Comparison of ENCODE assay signal across 19 mouse cellular contexts in genomic region chr12:16013861-16014630, GRCm38 (mm10).
A peak's percentile ranks its signal among the peaks of the same experiment; 100 is the strongest.
DNase-seq lines count a peak whose midpoint lies in the region; ATAC-seq and TF ChIP-seq lines count a peak whose summit lies in the region.
"Had no signal": no experiment of that assay in that cellular context is flagged by ENCODE, and none has a peak within 500 bp of the region (broad histone marks: within the 10 kb centered on the region; RNA-seq: fewer than 3 reads in every experiment).

No protein-coding gene starts in this region.

- H3K36me3 ChIP-seq in midbrain, embryonic 11.5 days (ENCODE audit: control insufficient read depth, insufficient read depth, low read length), result no peaks in the 10 kb centered on the region
- H3K36me3 ChIP-seq: heart, embryonic 13.5 days; hindbrain, embryonic 10.5 days; intestine, embryonic 15.5 days; liver, embryonic 12.5 days; midbrain, embryonic 10.5 days had no signal

- no peak overlapping the region for H3K9ac ChIP-seq in midbrain, embryonic 11.5 days (ENCODE audit: low read length)
- H3K9ac ChIP-seq: forebrain, embryonic 13.5 days; heart, embryonic 13.5 days; intestine, embryonic 15.5 days; liver, embryonic 12.5 days had no signal

- TF ChIP-seq CTCF in left cerebral cortex, adult 2 months (IDR thresholded peaks at IDR 0.05), result peak; percentile 1; the same call in 1 of the 2 replicates

- H3K27me3 ChIP-seq in midbrain, embryonic 11.5 days (ENCODE audit: control insufficient read depth, insufficient read depth, low read length), result no peaks in the 10 kb centered on the region
- H3K27me3 ChIP-seq: forebrain, embryonic 13.5 days; heart, embryonic 13.5 days; intestine, embryonic 15.5 days; liver, embryonic 12.5 days had no signal

- H3K9me3 ChIP-seq in midbrain, embryonic 11.5 days (ENCODE audit: control insufficient read depth, low read length), result no peaks in the 10 kb centered on the region
- H3K9me3 ChIP-seq: forebrain, embryonic 13.5 days; heart, embryonic 13.5 days; hindbrain, embryonic 10.5 days; intestine, embryonic 15.5 days; liver, embryonic 12.5 days; midbrain, embryonic 10.5 days had no signal

- WGBS in midbrain, embryonic 11.5 days, result 79% methylated on average over 6 of the region's 6 CpGs

- intact Hi-C loops in left cerebral cortex, adult 2 months (cut with DNase I), result no loop called here
- intact Hi-C loops in left cerebral cortex, postnatal 36 days (cut with DNase I), result loop anchor here (10.0 kb wide), 1 partner anchor 409 kb away; no protein-coding TSS in a partner anchor

- no peak for DNase-seq in left cerebral cortex, adult 2 months (ENCODE audit: extremely low spot score in 1 of 2, low spot score in 2 of 2)
- DNase-seq in left cerebral cortex, postnatal 36 days (ENCODE audit: low spot score in 2 of 2), result no peak
- DNase-seq in NIH3T3 (ENCODE audit: low read depth), result peak; percentile 35
- DNase-seq in thymus, postnatal 0 days (ENCODE audit: low spot score), result peak; percentile 35
- no peak for DNase-seq in midbrain, embryonic 11.5 days (ENCODE audit: low spot score, missing footprints)
- DNase-seq in cerebellum, postnatal 4 days (ENCODE audit: low spot score in 2 of 2), result no peak
- DNase-seq: adrenal gland, postnatal 25 days; cerebellum, adult 9-11 months; embryo, embryonic 11 days had no signal

- ATAC-seq in CD4-positive, CD25-positive, alpha-beta regulatory T cell, adult 4 months, result peak; percentile 28
- no peak for ATAC-seq in midbrain, embryonic 11.5 days (ENCODE audit: low FRiP score)
- ATAC-seq: forebrain, embryonic 13.5 days; intestine, embryonic 15.5 days; liver, embryonic 12.5 days; lung, postnatal 0 days had no signal

- no peak overlapping the region for H3K4me3 ChIP-seq in left cerebral cortex, adult 2 months
- H3K4me3 ChIP-seq in midbrain, embryonic 11.5 days (ENCODE audit: low read depth, low read length), result no peak overlapping the region
- H3K4me3 ChIP-seq: forebrain, embryonic 13.5 days; heart, embryonic 13.5 days; hindbrain, embryonic 10.5 days; intestine, embryonic 15.5 days; liver, embryonic 12.5 days; midbrain, embryonic 10.5 days had no signal

- no peaks in the 10 kb centered on the region for H3K4me1 ChIP-seq in midbrain, embryonic 11.5 days (ENCODE audit: control insufficient read depth, insufficient read depth, low read length)
- H3K4me1 ChIP-seq: intestine, embryonic 15.5 days had no signal

- no peak overlapping the region for H3K4me2 ChIP-seq in midbrain, embryonic 11.5 days
- H3K4me2 ChIP-seq: forebrain, embryonic 13.5 days; heart, embryonic 13.5 days; intestine, embryonic 15.5 days; liver, embryonic 12.5 days had no signal

- H3K27ac ChIP-seq in left cerebral cortex, adult 2 months, result no peak overlapping the region
- no peak overlapping the region for H3K27ac ChIP-seq in midbrain, embryonic 11.5 days (ENCODE audit: low read depth, low read length)
- H3K27ac ChIP-seq: forebrain, embryonic 13.5 days; heart, embryonic 13.5 days; hindbrain, embryonic 10.5 days; intestine, embryonic 15.5 days; kidney, postnatal 0 days; liver, embryonic 12.5 days; midbrain, embryonic 10.5 days; stomach, postnatal 0 days had no signal

Comparison
In these comparisons a context has a peak if more than half of its experiments do, and no peak if none do; other contexts are left out.
1. DNase-seq: peak in NIH3T3 (single experiment) and thymus, postnatal 0 days (single experiment); none in left cerebral cortex, adult 2 months (0 of 2), left cerebral cortex, postnatal 36 days (0 of 2), midbrain, embryonic 11.5 days (single experiment) and cerebellum, postnatal 4 days (0 of 2).